Mouse (Mus musculus): Measurements from ENCODE around the gene C1qtnf9. TPM values are rescaled to one million over a fixed set of nuclear protein-coding genes. Genes with fewer than 3 reads are reported as not detected.
A peak's percentile ranks its signal among the peaks of the same experiment; 100 is the strongest.

Gene C1qtnf9
- polyA plus RNA-seq, 1 experiment from 2014 or later, result 3.0 TPM

DNA sequence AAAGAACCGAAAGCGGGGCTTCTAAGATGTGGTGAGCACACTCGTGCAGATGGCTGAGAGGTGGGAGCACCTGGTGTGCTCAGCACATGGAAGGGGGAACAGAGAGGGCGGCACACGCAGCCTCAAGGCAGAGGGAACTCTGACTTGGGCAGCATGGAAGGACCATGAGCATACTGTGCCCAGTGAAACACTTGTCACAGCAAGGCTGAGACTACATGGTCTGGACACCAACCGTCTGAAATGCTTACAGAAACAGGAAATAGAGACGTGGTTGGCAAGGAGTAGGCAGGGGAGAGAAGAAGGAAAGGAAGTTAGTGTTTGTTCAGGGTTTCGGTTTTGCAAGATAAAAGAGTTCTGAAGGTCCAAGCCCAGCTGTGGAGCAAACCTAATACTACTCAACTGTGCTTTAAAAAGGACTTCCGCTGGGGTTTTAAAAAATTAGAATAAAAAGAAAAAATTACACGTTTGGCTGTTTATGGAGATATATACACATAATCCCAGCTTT lies 29.4 kb upstream of the C1qtnf9 start:
- Histone ChIP-seq H3K9ac (ENCODE audit: low read length) (no peak overlapping the region), H3K36me3 (ENCODE audit: control insufficient read depth, insufficient read depth, low read length) (no peaks in the 10 kb centered on the region), H3K4me2 (replicated peaks; ENCODE audit: low read depth) (peak overlapping the region; percentile 3; the same call in 1 of the 2 replicates), H3K4me1 (replicated peaks; ENCODE audit: control insufficient read depth, insufficient read depth) (peaks cover 7% of the 10 kb centered on the region), H3K4me3 (ENCODE audit: low read depth, low read length) (no peak overlapping the region), H3K9me3 (ENCODE audit: control insufficient read depth, low read length) (no peaks in the 10 kb centered on the region), H3K27me3 (ENCODE audit: control insufficient read depth, insufficient read depth, low read length) (no peaks in the 10 kb centered on the region), H3K27ac (replicated peaks) (peak overlapping the region; percentile 82)
- ATAC-seq (ENCODE audit: low FRiP score, low TSS enrichment) (no peak), DNase-seq (ENCODE audit: low spot score) (no peak)
- no peak for TF ChIP-seq CTCF (IDR thresholded peaks at IDR 0.05; ENCODE audit: low read depth)
- 50% methylated on average over 10 of the region's 10 CpGs for WGBS

DNA sequence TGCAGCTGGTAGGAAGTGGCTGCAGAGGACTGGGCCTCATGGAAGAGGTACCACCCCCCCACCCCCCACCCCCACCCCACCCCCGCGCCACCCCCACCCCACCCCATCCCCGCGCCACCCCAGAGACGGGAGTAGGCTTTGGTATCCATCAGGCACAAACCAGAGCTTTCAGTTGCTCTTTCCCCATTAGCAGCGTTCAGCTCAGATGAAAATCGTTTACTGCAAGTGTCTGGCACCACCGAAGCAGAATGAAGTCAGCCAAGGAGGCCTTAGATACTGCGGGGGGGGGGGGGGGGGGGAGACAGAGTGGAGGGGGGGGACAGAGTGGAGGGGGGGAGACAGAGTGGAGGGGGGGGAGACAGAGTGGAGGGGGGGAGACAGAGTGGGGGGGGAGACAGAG lies 28.8 kb upstream of the C1qtnf9 start:
- Histone ChIP-seq H3K27me3 (ENCODE audit: control insufficient read depth, insufficient read depth, low read length) (no peaks in the 10 kb centered on the region), H3K36me3 (ENCODE audit: control insufficient read depth, insufficient read depth, low read length) (no peaks in the 10 kb centered on the region), H3K4me3 (ENCODE audit: low read depth, low read length) (no peak overlapping the region), H3K27ac (replicated peaks) (no peak overlapping the region; the same call in 1 of the 2 replicates), H3K9ac (ENCODE audit: low read length) (no peak overlapping the region), H3K4me1 (replicated peaks; ENCODE audit: control insufficient read depth, insufficient read depth) (peaks cover 7% of the 10 kb centered on the region), H3K9me3 (ENCODE audit: control insufficient read depth, low read length) (no peaks in the 10 kb centered on the region), H3K4me2 (replicated peaks; ENCODE audit: low read depth) (no peak overlapping the region)
- no peak for TF ChIP-seq CTCF (IDR thresholded peaks at IDR 0.05; ENCODE audit: low read depth)
- no peak for TF ChIP-seq EP300 (optimal IDR thresholded peaks at IDR 0.05)
- 26% methylated on average over 6 of the region's 9 CpGs for WGBS
- ATAC-seq (ENCODE audit: low FRiP score, low TSS enrichment), result no peak
- DNase-seq (ENCODE audit: low spot score), result no peak

DNA sequence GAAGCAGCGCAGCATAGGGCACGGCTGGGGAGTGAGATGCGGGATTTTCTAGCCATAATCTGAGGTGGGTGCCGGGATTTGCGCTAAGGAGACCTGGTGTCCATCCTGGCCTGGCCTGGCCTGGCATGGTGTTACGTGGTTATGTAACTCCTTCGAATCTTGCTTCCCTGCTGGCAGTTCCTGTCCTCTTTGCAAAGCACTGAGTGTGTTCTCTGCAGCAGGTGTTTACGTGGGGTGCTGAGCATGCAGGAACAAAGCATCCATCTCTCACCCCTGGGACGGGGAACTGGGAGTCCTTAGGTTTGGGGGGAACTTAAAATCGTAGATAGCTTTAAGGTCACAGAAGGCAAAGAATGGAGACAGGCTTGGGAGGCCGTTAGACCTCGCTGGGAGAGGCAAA lies 28.3 kb upstream of the C1qtnf9 start:
- Histone ChIP-seq H3K4me3 (ENCODE audit: low read depth, low read length) (no peak overlapping the region), H3K4me2 (replicated peaks; ENCODE audit: low read depth) (0 out of 2 replicates have a peak overlapping the region, but pooled peaks have one; percentile 11), H3K9me3 (ENCODE audit: control insufficient read depth, low read length) (no peaks in the 10 kb centered on the region), H3K36me3 (ENCODE audit: control insufficient read depth, insufficient read depth, low read length) (no peaks in the 10 kb centered on the region), H3K27ac (replicated peaks) (peak overlapping the region; percentile 53), H3K9ac (ENCODE audit: low read length) (no peak overlapping the region), H3K4me1 (replicated peaks; ENCODE audit: control insufficient read depth, insufficient read depth) (peaks cover 7% of the 10 kb centered on the region), H3K27me3 (ENCODE audit: control insufficient read depth, insufficient read depth, low read length) (no peaks in the 10 kb centered on the region)
- no peak for DNase-seq (ENCODE audit: low spot score)
- TF ChIP-seq EP300 (optimal IDR thresholded peaks at IDR 0.05) (no peak), CTCF (IDR thresholded peaks at IDR 0.05; ENCODE audit: low read depth) (no peak)
- 65% methylated on average over 12 of the region's 12 CpGs for WGBS
- no peak for ATAC-seq (ENCODE audit: low FRiP score, low TSS enrichment)

DNA sequence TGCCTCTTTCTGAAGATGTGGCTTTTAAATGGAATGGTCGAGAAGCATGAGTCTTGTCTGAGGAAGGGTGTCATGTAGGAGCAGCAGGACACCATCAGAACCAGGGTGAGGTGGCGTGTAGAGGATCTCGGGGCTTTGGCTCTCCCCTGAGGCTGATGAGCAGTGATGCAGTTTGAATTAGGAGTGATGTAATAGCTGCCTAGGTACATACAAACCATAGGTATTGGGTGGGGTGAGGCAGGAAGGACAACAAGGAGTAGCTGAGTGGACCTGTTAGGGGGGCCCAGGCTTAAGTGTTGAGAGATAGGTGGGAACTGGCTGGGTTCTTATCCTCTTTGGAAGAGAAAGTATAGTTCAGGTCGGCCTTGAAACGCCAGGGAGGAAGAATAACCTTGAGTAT lies 27.4 kb upstream of the C1qtnf9 start:
- no peak for DNase-seq (ENCODE audit: low spot score)
- no peaks in the 10 kb centered on the region for H3K27me3 ChIP-seq (ENCODE audit: control insufficient read depth, insufficient read depth, low read length)
- H3K9ac ChIP-seq (ENCODE audit: low read length), result no peak overlapping the region
- peaks cover 9% of the 10 kb centered on the region for H3K4me1 ChIP-seq (replicated peaks; ENCODE audit: control insufficient read depth, insufficient read depth)
- TF ChIP-seq CTCF (IDR thresholded peaks at IDR 0.05; ENCODE audit: low read depth) (no peak), EP300 (optimal IDR thresholded peaks at IDR 0.05) (no peak)
- peak overlapping the region; percentile 79; the same call in 1 of the 2 replicates for H3K27ac ChIP-seq (replicated peaks)
- ATAC-seq (ENCODE audit: low FRiP score, low TSS enrichment), result no peak; the same call in 1 of the 2 replicates
- H3K4me3 ChIP-seq (ENCODE audit: low read depth, low read length), result no peak overlapping the region
- H3K4me2 ChIP-seq (replicated peaks; ENCODE audit: low read depth), result no peak overlapping the region
- WGBS, result 61% methylated on average over 5 of the region's 5 CpGs
- no peaks in the 10 kb centered on the region for H3K9me3 ChIP-seq (ENCODE audit: control insufficient read depth, low read length)
- no peaks in the 10 kb centered on the region for H3K36me3 ChIP-seq (ENCODE audit: control insufficient read depth, insufficient read depth, low read length)

DNA sequence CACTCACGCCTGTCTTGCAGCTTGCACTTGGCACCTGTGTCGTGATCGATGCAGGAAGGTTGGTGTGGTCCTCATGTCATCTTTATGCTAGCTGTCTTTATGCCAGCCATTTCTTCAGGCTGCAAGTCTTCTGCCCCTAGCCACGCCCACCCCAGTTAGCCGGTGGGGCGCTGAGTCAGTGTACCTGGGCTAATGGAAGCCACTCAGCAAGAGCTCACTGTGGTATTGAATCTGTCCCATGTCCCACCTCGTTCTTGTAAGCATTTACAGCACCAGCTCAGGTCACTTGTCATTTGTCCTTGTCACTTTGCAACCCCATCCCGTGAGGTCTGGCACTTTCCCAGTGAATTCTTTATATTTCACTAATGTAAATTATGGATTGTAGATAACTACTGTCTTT lies 26.9 kb upstream of the C1qtnf9 start:
- 0 out of 2 replicates have a peak, but pooled peaks cover under 1% of the 10 kb centered on the region for H3K36me3 ChIP-seq (ENCODE audit: control insufficient read depth, insufficient read depth, low read length)
- H3K9me3 ChIP-seq (ENCODE audit: control insufficient read depth, low read length), result no peaks in the 10 kb centered on the region
- H3K4me3 ChIP-seq (ENCODE audit: low read depth, low read length), result no peak overlapping the region
- H3K9ac ChIP-seq (ENCODE audit: low read length), result no peak overlapping the region
- H3K27ac ChIP-seq (replicated peaks), result peak overlapping the region; percentile 79
- no peak for ATAC-seq (ENCODE audit: low FRiP score, low TSS enrichment)
- TF ChIP-seq EP300 (optimal IDR thresholded peaks at IDR 0.05), result no peak
- TF ChIP-seq CTCF (IDR thresholded peaks at IDR 0.05; ENCODE audit: low read depth), result no peak
- H3K27me3 ChIP-seq (ENCODE audit: control insufficient read depth, insufficient read depth, low read length), result no peaks in the 10 kb centered on the region
- WGBS, result 50% methylated on average over 8 of the region's 8 CpGs
- no peak overlapping the region for H3K4me2 ChIP-seq (replicated peaks; ENCODE audit: low read depth)
- peak; percentile 56 for DNase-seq (ENCODE audit: low spot score)
- peaks cover 9% of the 10 kb centered on the region for H3K4me1 ChIP-seq (replicated peaks; ENCODE audit: control insufficient read depth, insufficient read depth)

DNA sequence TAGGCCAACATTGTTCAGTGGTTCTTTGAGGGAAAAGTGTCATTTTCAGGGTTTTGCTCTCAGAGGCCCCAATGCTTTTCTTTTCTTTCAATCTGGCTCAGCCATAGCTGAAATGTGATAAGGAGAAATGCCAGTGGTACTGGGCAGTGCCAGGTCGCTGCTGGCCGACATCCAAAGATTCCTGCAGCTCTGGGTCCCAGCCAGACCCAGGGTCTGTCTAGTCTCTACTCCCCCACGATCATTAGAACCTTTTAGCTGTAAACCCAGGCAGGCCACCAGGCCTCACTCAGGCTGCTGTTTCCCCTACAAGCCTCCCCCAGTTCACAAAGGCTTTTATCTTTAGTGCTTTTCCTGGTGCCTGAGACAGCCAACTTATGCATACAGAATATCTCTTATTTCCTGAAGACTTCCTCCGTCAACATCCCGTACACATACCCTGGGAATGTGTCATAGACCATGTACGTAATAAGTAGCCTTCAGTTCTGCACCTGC lies 26.4 kb upstream of the C1qtnf9 start:
- H3K9ac ChIP-seq (ENCODE audit: low read length), result peak overlapping the region; percentile 1; the same call in 1 of the 2 replicates
- H3K4me3 ChIP-seq (ENCODE audit: low read depth, low read length), result no peak overlapping the region
- H3K9me3 ChIP-seq (ENCODE audit: control insufficient read depth, low read length), result no peaks in the 10 kb centered on the region
- no peak overlapping the region for H3K4me2 ChIP-seq (replicated peaks; ENCODE audit: low read depth)
- ATAC-seq (ENCODE audit: low FRiP score, low TSS enrichment), result peak; percentile 58
- DNase-seq (ENCODE audit: low spot score), result peak; percentile 63
- H3K27me3 ChIP-seq (ENCODE audit: control insufficient read depth, insufficient read depth, low read length), result no peaks in the 10 kb centered on the region
- TF ChIP-seq CTCF (IDR thresholded peaks at IDR 0.05; ENCODE audit: low read depth) (no peak), EP300 (optimal IDR thresholded peaks at IDR 0.05) (no peak)
- 40% methylated on average over 6 of the region's 6 CpGs for WGBS
- H3K27ac ChIP-seq (replicated peaks), result peak overlapping the region; percentile 79
- H3K36me3 ChIP-seq (ENCODE audit: control insufficient read depth, insufficient read depth, low read length), result peaks cover 5% of the 10 kb centered on the region; the same call in 1 of the 2 replicates
- H3K4me1 ChIP-seq (replicated peaks; ENCODE audit: control insufficient read depth, insufficient read depth), result peaks cover 5% of the 10 kb centered on the region

Data from stomach, postnatal 0 days (tissue).